Mouse (Mus musculus) brain, adult 2 months (tissue): ENCODE data around the gene Sorcs2.

Experiments used
- DNase-seq: peaks from one replicate; pipeline ENCODE4 v3.0.0; 2011; ENCODE audit warnings: low read depth, low spot score

Sorcs2 gene

GRCm38 (mm10) chr5:36130393-36131011 is 267.4 kb downstream of the Sorcs2 start:
- DNase-seq, result peak; percentile 62

DNA sequence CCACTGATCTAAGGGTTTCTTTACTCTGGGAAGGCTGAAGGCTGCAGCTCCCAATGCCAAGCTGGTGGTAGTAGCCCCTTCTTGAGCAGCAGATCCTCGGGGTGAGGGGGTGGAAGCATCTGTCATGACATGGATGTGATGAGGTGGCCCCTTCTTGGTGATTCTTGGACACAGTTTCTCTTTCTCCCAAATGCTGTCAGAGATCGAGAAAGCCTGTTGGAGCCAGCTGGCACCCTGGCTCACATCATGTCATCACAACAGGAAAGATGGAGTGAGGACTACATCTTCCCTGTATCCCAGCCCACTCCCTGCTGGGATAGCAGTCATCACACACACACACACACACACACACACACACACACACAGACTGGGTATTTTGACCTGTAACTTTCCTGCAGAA is 268.3 kb downstream of the Sorcs2 start:
- DNase-seq, result peak; percentile 51

- peak; percentile 33 for DNase-seq
These were observed 269.4 kb downstream of the Sorcs2 start for GRCm38 (mm10) chr5:36128513-36128912.

DNA sequence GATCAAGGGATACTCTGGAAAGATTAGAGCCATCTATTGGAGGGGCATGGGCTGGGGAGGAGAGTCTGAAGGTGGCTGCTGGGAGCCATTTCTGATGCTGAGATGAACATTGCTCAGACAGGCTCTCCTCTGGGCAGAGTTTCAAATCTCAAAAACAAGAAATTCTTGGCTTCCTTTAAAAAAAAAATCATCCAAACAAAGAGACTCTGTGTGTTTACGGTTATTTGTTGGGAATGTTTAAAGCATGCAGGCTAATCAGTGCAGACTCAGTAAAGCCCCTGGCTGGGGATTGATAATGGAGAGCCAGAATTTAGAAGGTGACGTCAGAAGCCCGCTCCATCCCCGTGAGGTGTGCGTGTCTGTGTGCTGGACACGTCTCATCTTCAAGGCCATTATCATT is 272.9 kb downstream of the Sorcs2 start:
- DNase-seq, result no peak

DNA sequence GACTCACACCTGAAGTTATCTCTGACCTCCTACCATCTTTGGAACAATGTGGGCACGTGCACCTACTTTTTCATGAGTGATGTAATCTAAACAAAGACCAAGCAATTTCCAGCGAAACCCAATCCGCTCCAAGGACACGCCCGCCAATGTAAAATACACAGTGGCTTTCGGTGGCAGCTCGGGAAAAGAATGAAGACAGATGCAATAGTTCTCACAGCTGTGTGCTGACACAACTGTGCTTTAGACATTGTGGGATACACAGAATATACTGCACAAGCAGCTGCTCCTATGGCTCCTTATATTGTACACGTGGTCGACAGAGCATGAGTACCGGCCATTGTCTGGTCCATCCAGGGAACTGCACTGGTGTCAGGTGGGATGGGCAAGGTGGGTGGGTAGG is 275.0 kb downstream of the Sorcs2 start:
- DNase-seq, result no peak

- no peak for DNase-seq
These were observed 277.0 kb downstream of the Sorcs2 start for GRCm38 (mm10) chr5:36120931-36121341.

- DNase-seq, result no peak
These were observed 279.9 kb downstream of the Sorcs2 start for GRCm38 (mm10) chr5:36118061-36118460.

- no peak for DNase-seq
These were observed 282.4 kb downstream of the Sorcs2 start for GRCm38 (mm10) chr5:36115519-36115918.

GRCm38 (mm10) chr5:36113696-36114095 is 284.2 kb downstream of the Sorcs2 start:
- DNase-seq, result no peak

DNA sequence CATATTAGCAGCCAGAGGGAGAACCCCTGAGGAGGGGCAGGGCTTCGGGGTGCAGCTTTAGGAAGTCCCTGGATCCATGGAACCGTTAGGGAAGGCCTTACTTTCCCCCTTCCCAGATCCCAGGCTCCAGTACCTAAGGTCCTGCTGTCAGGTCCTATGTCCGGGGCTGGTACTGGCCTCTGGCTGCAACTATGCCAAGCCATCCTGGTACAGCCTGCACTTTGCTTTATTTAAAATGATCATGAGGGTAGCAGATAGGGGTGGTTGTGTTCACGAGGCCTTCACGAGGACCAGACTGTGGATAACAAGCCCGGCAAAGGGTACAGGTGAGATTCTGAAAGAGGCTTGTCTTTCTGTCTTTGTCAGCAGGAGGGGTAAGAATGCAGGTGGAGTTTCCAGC is 285.2 kb downstream of the Sorcs2 start:
- DNase-seq, result no peak

GRCm38 (mm10) chr5:36111516-36111915 is 286.4 kb downstream of the Sorcs2 start:
- DNase-seq, result no peak

- DNase-seq, result peak; percentile 74
These were observed 289.5 kb downstream of the Sorcs2 start for GRCm38 (mm10) chr5:36108339-36108887.

GRCm38 (mm10) chr5:36103483-36103882 is 294.5 kb downstream of the Sorcs2 start:
- no peak for DNase-seq

DNA sequence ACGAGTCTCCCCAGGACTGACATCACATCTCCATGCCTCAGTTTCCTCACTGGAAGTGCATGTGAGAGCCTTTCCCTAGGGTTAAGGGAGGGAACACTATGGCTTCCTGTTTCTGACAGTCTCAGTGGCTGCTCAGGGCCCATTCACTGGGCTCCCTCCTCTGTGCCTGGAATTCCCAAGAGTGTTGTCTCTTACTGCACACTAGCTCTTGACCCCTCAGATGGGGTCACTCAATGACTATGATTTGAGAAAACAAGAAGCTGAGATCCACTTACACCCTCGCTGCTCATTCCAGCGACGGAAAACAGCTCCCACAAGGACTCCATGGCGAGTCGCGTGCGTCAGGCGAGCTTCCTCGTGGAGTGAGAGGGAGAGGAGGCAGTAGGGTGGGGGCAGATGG is 296.8 kb downstream of the Sorcs2 start:
- DNase-seq, result no peak

GRCm38 (mm10) chr5:36100488-36100887 is 297.5 kb downstream of the Sorcs2 start:
- DNase-seq, result no peak

- DNase-seq, result peak; percentile 59
These were observed 298.3 kb downstream of the Sorcs2 start for GRCm38 (mm10) chr5:36099662-36100061.

- DNase-seq, result no peak
These were observed 301.9 kb downstream of the Sorcs2 start for GRCm38 (mm10) chr5:36096046-36096445.

GRCm38 (mm10) chr5:36090036-36090435 is 307.9 kb downstream of the Sorcs2 start:
- DNase-seq, result no peak

GRCm38 (mm10) chr5:36089243-36089642 is 308.7 kb downstream of the Sorcs2 start:
- DNase-seq, result no peak

- DNase-seq, result peak; percentile 48
These were observed 311.0 kb downstream of the Sorcs2 start for GRCm38 (mm10) chr5:36086931-36087330.

GRCm38 (mm10) chr5:36085621-36086020 is 312.3 kb downstream of the Sorcs2 start:
- DNase-seq, result peak; percentile 93

- peak; percentile 71 for DNase-seq
These were observed 313.9 kb downstream of the Sorcs2 start for GRCm38 (mm10) chr5:36083869-36084565.

DNA sequence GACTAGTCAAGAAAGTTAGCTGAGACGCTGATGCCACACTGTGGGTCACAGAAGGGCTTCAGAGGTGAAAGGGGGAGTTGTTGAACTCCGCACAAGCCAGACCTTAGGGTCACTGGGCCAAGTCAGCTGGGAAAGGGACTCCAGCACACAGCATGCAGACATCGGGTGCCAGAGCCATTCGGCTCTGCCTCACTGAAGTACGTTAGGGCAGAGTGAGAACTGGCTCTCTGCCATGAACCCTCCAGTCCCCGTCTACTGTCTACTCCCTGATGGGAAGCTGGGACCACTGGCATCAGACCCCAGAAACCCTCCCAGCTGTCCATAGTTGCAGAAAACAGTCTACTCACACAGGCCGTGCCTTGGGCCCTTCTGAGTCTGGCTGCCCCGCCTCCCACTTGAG is 316.9 kb downstream of the Sorcs2 start:
- no peak for DNase-seq
